In the genomic region with DNA sequence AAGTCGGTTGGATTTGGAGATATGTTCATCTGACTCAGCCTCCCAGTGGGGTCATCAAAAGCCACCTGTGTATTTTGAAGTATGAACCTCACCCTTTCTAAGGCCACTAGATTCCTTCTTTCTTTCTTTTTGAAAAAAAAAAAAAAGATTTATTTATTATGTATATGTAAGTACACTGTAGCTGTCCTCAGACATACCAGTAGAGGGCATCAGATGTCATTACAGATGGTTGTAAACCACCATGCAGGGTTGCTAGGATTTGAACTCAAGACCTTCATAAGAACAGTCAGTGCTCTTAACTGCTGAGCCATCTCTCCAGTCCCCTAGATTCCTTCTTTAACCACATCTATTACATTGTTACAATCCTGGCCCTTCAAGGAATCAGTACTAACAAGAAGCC, we compare ENCODE assay signal across 30 mouse cellular contexts. TPM values are rescaled to one million over a fixed set of nuclear protein-coding genes. Genes with fewer than 3 reads are reported as not detected.
DNase-seq lines count a peak whose midpoint lies in the region; ATAC-seq and TF ChIP-seq lines count a peak whose summit lies in the region.
"Had no signal": no experiment of that assay in that cellular context is flagged by ENCODE, and none has a peak within 500 bp of the region (broad histone marks: within the 10 kb centered on the region; RNA-seq: fewer than 3 reads in every experiment).

No protein-coding gene starts in this region.

- DNase-seq in heart, adult 2 months, result no peak
- DNase-seq in heart, embryonic 10.5 days (ENCODE audit: low spot score), result no peak
- peak; percentile 17 for DNase-seq in lung, embryonic 14.5 days
- DNase-seq in lung, postnatal 14 days, result no peak
- peak; percentile 48 for DNase-seq in CD4-positive helper T cell, adult 2 months (ENCODE audit: low read depth, low spot score)
- no peak for DNase-seq in liver, postnatal 0 days
- DNase-seq in thymus, adult 2 months, result no peak
- DNase-seq: adrenal gland, adult 8-10 months; B cell, adult 2 months; cerebellum, adult 9-10 months; gastrocnemius, postnatal 25 days; kidney, adult 2 months; kidney, postnatal 14 days; layer of hippocampus, adult 9-11 months; midbrain, embryonic 14.5 days had no signal

- peak; percentile 32 for TF ChIP-seq CTCF in heart, adult 2 months (IDR thresholded peaks at IDR 0.05)
- TF ChIP-seq CTCF in lung, embryonic 14.5 days (IDR thresholded peaks at IDR 0.05; ENCODE audit: low read depth), result peak; percentile 31
- peak; percentile 38; the same call in 1 of the 2 replicates for TF ChIP-seq CTCF in liver, postnatal 0 days (IDR thresholded peaks at IDR 0.05; ENCODE audit: low read depth)
- TF ChIP-seq CTCF in thymus, adult 2 months (IDR thresholded peaks at IDR 0.05; ENCODE audit: borderline replicate concordance, control insufficient read depth, extremely low read depth, insufficient read depth, low read length, poor library complexity), result no peak

- peaks cover 6% of the 10 kb centered on the region for H3K4me1 ChIP-seq in heart, adult 2 months (ENCODE audit: control insufficient read depth, insufficient read depth, low read length)
- H3K4me1 ChIP-seq in heart, embryonic 10.5 days, result peaks cover 25% of the 10 kb centered on the region
- peaks cover 8% of the 10 kb centered on the region; the same call in 1 of the 2 replicates for H3K4me1 ChIP-seq in lung, embryonic 14.5 days (ENCODE audit: insufficient read depth)
- H3K4me1 ChIP-seq in liver, postnatal 0 days (ENCODE audit: insufficient read depth), result peaks cover 26% of the 10 kb centered on the region
- H3K4me1 ChIP-seq in thymus, adult 2 months (replicated peaks; ENCODE audit: control insufficient read depth, insufficient read depth, low read length), result peaks cover 5% of the 10 kb centered on the region

- peaks cover 3% of the 10 kb centered on the region; the same call in 1 of the 2 replicates for H3K79me2 ChIP-seq in heart, adult 2 months (replicated peaks; ENCODE audit: control insufficient read depth, insufficient read depth, low read length)

- H3K9me3 ChIP-seq in heart, embryonic 10.5 days, result no peaks in the 10 kb centered on the region
- H3K9me3 ChIP-seq in lung, embryonic 14.5 days (ENCODE audit: low read depth, low read length), result no peaks in the 10 kb centered on the region
- H3K9me3 ChIP-seq in liver, postnatal 0 days (ENCODE audit: low read length), result no peaks in the 10 kb centered on the region
- H3K9me3 ChIP-seq: embryonic facial prominence, embryonic 12.5 days; limb, embryonic 12.5 days; lung, embryonic 15.5 days had no signal

- WGBS in heart, adult 2 months, result 73% methylated on average over 1 of the region's 1 CpGs
- 85% methylated on average over 1 of the region's 1 CpGs for WGBS in heart, embryonic 10.5 days
- WGBS in lung, embryonic 14.5 days, result 88% methylated on average over 1 of the region's 1 CpGs
- 72% methylated on average over 1 of the region's 1 CpGs for WGBS in liver, postnatal 0 days (ENCODE audit: insufficient replicate concordance)
- WGBS in thymus, adult 2 months, result 94% methylated on average over 1 of the region's 1 CpGs

- H3K4me2 ChIP-seq in lung, embryonic 14.5 days, result no peak overlapping the region
- H3K4me2 ChIP-seq in liver, postnatal 0 days (ENCODE audit: low read depth, low read length), result no peak overlapping the region
- H3K4me2 ChIP-seq: embryonic facial prominence, embryonic 12.5 days; limb, embryonic 12.5 days; lung, embryonic 15.5 days had no signal

- no peak overlapping the region for H3K9ac ChIP-seq in heart, adult 2 months (ENCODE audit: low read depth, low read length)
- no peak overlapping the region for H3K9ac ChIP-seq in lung, embryonic 14.5 days
- H3K9ac ChIP-seq in liver, postnatal 0 days (replicated peaks), result no peak overlapping the region
- H3K9ac ChIP-seq: embryonic facial prominence, embryonic 12.5 days; limb, embryonic 12.5 days; lung, embryonic 15.5 days had no signal

- H3K4me3 ChIP-seq in heart, adult 2 months, result no peak overlapping the region
- H3K4me3 ChIP-seq in heart, embryonic 10.5 days, result no peak overlapping the region
- H3K4me3 ChIP-seq in lung, embryonic 14.5 days (ENCODE audit: low read depth, low read length), result no peak overlapping the region
- no peak overlapping the region for H3K4me3 ChIP-seq in liver, postnatal 0 days (ENCODE audit: low read depth, low read length)
- H3K4me3 ChIP-seq in thymus, adult 2 months (ENCODE audit: control insufficient read depth, insufficient read depth, low read length), result no peak overlapping the region
- H3K4me3 ChIP-seq: embryonic facial prominence, embryonic 12.5 days; erythroblast, embryonic 14.5 days; limb, embryonic 12.5 days; lung, embryonic 15.5 days had no signal

- no peak for TF ChIP-seq EP300 in heart, adult 2 months (IDR thresholded peaks at IDR 0.05; ENCODE audit: insufficient read depth, low read depth, low read length)
- TF ChIP-seq EP300 in liver, postnatal 0 days (IDR thresholded peaks at IDR 0.05; ENCODE audit: low read depth), result no peak

- H3K27ac ChIP-seq in heart, adult 2 months, result no peak overlapping the region
- no peak overlapping the region for H3K27ac ChIP-seq in heart, embryonic 10.5 days
- no peak overlapping the region for H3K27ac ChIP-seq in lung, embryonic 14.5 days (ENCODE audit: low read depth)
- H3K27ac ChIP-seq in liver, postnatal 0 days (ENCODE audit: low read depth), result no peak overlapping the region
- H3K27ac ChIP-seq in thymus, adult 2 months (ENCODE audit: control insufficient read depth, insufficient read depth, low read length), result no peak overlapping the region
- H3K27ac ChIP-seq: embryonic facial prominence, embryonic 12.5 days; limb, embryonic 12.5 days; lung, embryonic 15.5 days had no signal

- no peak for TF ChIP-seq POLR2A in heart, adult 2 months (IDR thresholded peaks at IDR 0.05; ENCODE audit: insufficient read depth, low read depth, low read length)
- TF ChIP-seq POLR2A in thymus, adult 2 months (IDR thresholded peaks at IDR 0.05; ENCODE audit: control insufficient read depth, extremely low read depth, insufficient read depth, low read length, poor library complexity), result no peak

- intact Hi-C loops in heart, adult 2 months (cut with DNase I), result loop anchor here (5.0 kb wide), 1 partner anchor 142 kb away; a partner anchor contains a TSS

- no peaks in the 10 kb centered on the region for H3K27me3 ChIP-seq in heart, adult 2 months (ENCODE audit: control insufficient read depth, insufficient read depth, low read length)
- no peaks in the 10 kb centered on the region for H3K27me3 ChIP-seq in heart, embryonic 10.5 days (ENCODE audit: insufficient read depth, poor library complexity, severe bottlenecking)
- H3K27me3 ChIP-seq in lung, embryonic 14.5 days (ENCODE audit: insufficient read depth, low read length), result no peaks in the 10 kb centered on the region
- no peaks in the 10 kb centered on the region for H3K27me3 ChIP-seq in liver, postnatal 0 days (ENCODE audit: insufficient read depth, low read length)
- no peaks in the 10 kb centered on the region for H3K27me3 ChIP-seq in thymus, adult 2 months (ENCODE audit: control insufficient read depth, insufficient read depth, low read length)
- H3K27me3 ChIP-seq: embryonic facial prominence, embryonic 12.5 days; limb, embryonic 12.5 days; lung, embryonic 15.5 days; Patski had no signal

- no peaks in the 10 kb centered on the region for H3K36me3 ChIP-seq in heart, adult 2 months (ENCODE audit: control insufficient read depth, insufficient read depth, low read length)
- H3K36me3 ChIP-seq in heart, embryonic 10.5 days, result no peaks in the 10 kb centered on the region
- H3K36me3 ChIP-seq in lung, embryonic 14.5 days (ENCODE audit: insufficient read depth), result no peaks in the 10 kb centered on the region
- no peaks in the 10 kb centered on the region for H3K36me3 ChIP-seq in liver, postnatal 0 days (replicated peaks; ENCODE audit: insufficient read depth, low read length)
- no peaks in the 10 kb centered on the region for H3K36me3 ChIP-seq in thymus, adult 2 months (ENCODE audit: control insufficient read depth, insufficient read depth, low read length)
- H3K36me3 ChIP-seq: embryonic facial prominence, embryonic 12.5 days; limb, embryonic 12.5 days; lung, embryonic 15.5 days had no signal

- no peak for ATAC-seq in lung, embryonic 14.5 days (ENCODE audit: insufficient read depth)
- no peak for ATAC-seq in liver, postnatal 0 days
- ATAC-seq: forebrain, embryonic 14.5 days; hindbrain, embryonic 16.5 days; Patski had no signal

RNA-seq across cellular contexts. Expression of a gene that starts 3.1 kb away (rescaled TPM):
- 10 to 100 TPM; 25.4 to 28.5 TPM for total RNA-seq in heart, adult 2 months (2021)
- 24.6 and 31.3 TPM in 2 replicates for polyA plus RNA-seq in heart, adult 2 months (2012; rRNA removed)
- polyA plus RNA-seq in heart, embryonic 10.5 days (2016; fragmentation: Nextera tagmentation; extraction: Ambion mirVana), result 20.5 and 21.7 TPM in 2 replicates
- 22.3 and 23.1 TPM in 2 replicates for polyA plus RNA-seq in lung, embryonic 14.5 days (2014; fragmentation: Nextera tagmentation; extraction: Ambion mirVana)
- 7.3 and 8.6 TPM in 2 replicates for polyA plus RNA-seq in liver, postnatal 0 days (2015; fragmentation: Nextera tagmentation; extraction: Ambion mirVana)
- 43.4 and 45.9 TPM in 2 replicates for polyA plus RNA-seq in thymus, adult 2 months (2012; rRNA removed)

RNA-seq across cellular contexts. Expression of a gene that starts 9.5 kb away (rescaled TPM):
- total RNA-seq in heart, adult 2 months (2021), result 1 to 10 TPM; 5.4 to 5.8 TPM
- polyA plus RNA-seq in heart, adult 2 months (2012; rRNA removed), result 0.16 and 0.26 TPM in 2 replicates
- polyA plus RNA-seq in heart, embryonic 10.5 days (2016; fragmentation: Nextera tagmentation; extraction: Ambion mirVana), result 0.08 and 0.15 TPM in 2 replicates
- not detected in 2 replicates for polyA plus RNA-seq in lung, embryonic 14.5 days (2014; fragmentation: Nextera tagmentation; extraction: Ambion mirVana)
- polyA plus RNA-seq in liver, postnatal 0 days (2015; fragmentation: Nextera tagmentation; extraction: Ambion mirVana), result not detected in 2 replicates
- polyA plus RNA-seq in thymus, adult 2 months (2012; rRNA removed), result not detected in 2 replicates
- total RNA-seq: adrenal gland, adult 8-10 months; common myeloid progenitor, adult 5-6 weeks; ES-E14; megakaryocyte, adult 5-6 weeks had no signal
- polyA plus RNA-seq: erythroblast, embryonic 14.5 days; hindbrain, embryonic 16.5 days; kidney, adult 2 months; midbrain, embryonic 14.5 days; urinary bladder, adult 2 months had no signal

RNA-seq across cellular contexts. Expression of a gene that starts 14.3 kb away (rescaled TPM):
- 10 to 100 TPM; 12.1 to 13.5 TPM for total RNA-seq in heart, adult 2 months (2021)
- polyA plus RNA-seq in heart, adult 2 months (2012; rRNA removed), result 12.7 and 15.5 TPM in 2 replicates
- polyA plus RNA-seq in heart, embryonic 10.5 days (2016; fragmentation: Nextera tagmentation; extraction: Ambion mirVana), result 35.2 and 45.2 TPM in 2 replicates
- 41.8 and 46.5 TPM in 2 replicates for polyA plus RNA-seq in lung, embryonic 14.5 days (2014; fragmentation: Nextera tagmentation; extraction: Ambion mirVana)
- polyA plus RNA-seq in liver, postnatal 0 days (2015; fragmentation: Nextera tagmentation; extraction: Ambion mirVana), result 5.3 and 5.7 TPM in 2 replicates
- 26.4 and 28.1 TPM in 2 replicates for polyA plus RNA-seq in thymus, adult 2 months (2012; rRNA removed)

RNA-seq across cellular contexts. Expression of a gene that starts 32.2 kb away (rescaled TPM):
- not detected for total RNA-seq in heart, adult 2 months (2021)
- polyA plus RNA-seq in heart, adult 2 months (2012; rRNA removed), result 0.06 TPM in 1 of 2 replicates, not detected in the other
- not detected in 2 replicates for polyA plus RNA-seq in heart, embryonic 10.5 days (2016; fragmentation: Nextera tagmentation; extraction: Ambion mirVana)
- polyA plus RNA-seq in lung, embryonic 14.5 days (2014; fragmentation: Nextera tagmentation; extraction: Ambion mirVana), result 0.24 and 0.28 TPM in 2 replicates
- polyA plus RNA-seq in liver, postnatal 0 days (2015; fragmentation: Nextera tagmentation; extraction: Ambion mirVana), result not detected in 2 replicates
- polyA plus RNA-seq in thymus, adult 2 months (2012; rRNA removed), result 0.05 and 0.09 TPM in 2 replicates
- total RNA-seq: gastrocnemius, postnatal 25 days; heart, adult 8-10 months; hematopoietic stem cell, adult 5-6 weeks had no signal
- polyA plus RNA-seq: embryonic facial prominence, embryonic 12.5 days; erythroblast, embryonic 14.5 days; forebrain, embryonic 14.5 days; heart, embryonic 16.5 days; hindbrain, embryonic 16.5 days; limb, embryonic 12.5 days; midbrain, embryonic 14.5 days; small intestine, adult 2 months had no signal

RNA-seq across cellular contexts. Expression of a gene that starts 45.2 kb away (rescaled TPM):
- total RNA-seq in heart, adult 2 months (2021), result not detected
- polyA plus RNA-seq in heart, adult 2 months (2012; rRNA removed), result 0.29 TPM in 1 of 2 replicates, not detected in the other
- polyA plus RNA-seq in heart, embryonic 10.5 days (2016; fragmentation: Nextera tagmentation; extraction: Ambion mirVana), result 0.54 TPM in 1 of 2 replicates, not detected in the other
- polyA plus RNA-seq in lung, embryonic 14.5 days (2014; fragmentation: Nextera tagmentation; extraction: Ambion mirVana), result 3.6 and 3.7 TPM in 2 replicates
- polyA plus RNA-seq in liver, postnatal 0 days (2015; fragmentation: Nextera tagmentation; extraction: Ambion mirVana), result not detected in 2 replicates
- 0.11 TPM in 1 of 2 replicates, not detected in the other for polyA plus RNA-seq in thymus, adult 2 months (2012; rRNA removed)
- total RNA-seq: common myeloid progenitor, adult 5-6 weeks; ES-E14; gastrocnemius, postnatal 25 days; heart, adult 8-10 months; hematopoietic stem cell, adult 5-6 weeks; megakaryocyte, adult 5-6 weeks had no signal
- polyA plus RNA-seq: embryonic facial prominence, embryonic 12.5 days; erythroblast, embryonic 14.5 days; forebrain, embryonic 14.5 days; hindbrain, embryonic 16.5 days; kidney, adult 2 months; limb, embryonic 12.5 days; midbrain, embryonic 14.5 days; Patski; urinary bladder, adult 2 months had no signal

Comparison
In these comparisons a context has a peak if more than half of its experiments do, and no peak if none do; other contexts are left out.
1. DNase-seq: peak in lung, embryonic 14.5 days (single experiment) and CD4-positive helper T cell, adult 2 months (single experiment); none in heart, adult 2 months (0 of 2), heart, embryonic 10.5 days (single experiment), lung, postnatal 14 days (single experiment), liver, postnatal 0 days (single experiment) and thymus, adult 2 months (single experiment).